Mouse (Mus musculus): Measurements from ENCODE around the gene Gm10944. TPM values are rescaled to one million over a fixed set of nuclear protein-coding genes. Genes with fewer than 3 reads are reported as not detected.

Gm10944 gene
- polyA plus RNA-seq (2014; fragmentation: Nextera tagmentation; extraction: Ambion mirVana), result not detected in 2 replicates

- no peak within 1 kb of the TSS for H3K9ac ChIP-seq (replicated peaks; ENCODE audit: low read length)
- WGBS, result 98% methylated on average over 1 of the region's 1 CpGs
- ATAC-seq (ENCODE audit: low FRiP score, low TSS enrichment), result no peak
These were observed at the start of gene Gm10944 for GRCm38 (mm10) chr10:10681048-10681447. TSS of gene Gm10944 (plus strand) at chr10:10681348.

DNA sequence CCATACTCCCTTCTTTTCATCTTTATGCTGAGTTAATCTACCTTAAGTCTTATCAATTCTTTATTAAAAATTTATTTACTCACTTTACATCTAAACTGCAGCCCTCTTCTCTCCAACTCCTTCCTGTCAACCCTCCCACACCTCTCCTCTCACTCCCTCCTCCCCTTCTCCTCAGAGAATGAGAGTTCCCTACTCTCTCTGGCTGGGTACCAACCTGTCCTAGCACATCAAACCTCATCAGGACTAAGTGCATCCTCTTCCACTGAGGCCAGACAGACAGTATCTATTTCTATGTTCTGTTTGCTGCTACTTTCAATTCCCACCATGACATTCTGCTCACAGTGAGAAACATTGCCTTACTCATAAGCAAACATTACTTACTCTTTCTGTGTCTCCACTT lies 25.2 kb upstream of the Gm10944 start:
- H3K9me3 ChIP-seq (ENCODE audit: control insufficient read depth, low read length), result no peaks in the 10 kb centered on the region
- H3K27me3 ChIP-seq (ENCODE audit: control insufficient read depth, insufficient read depth, low read length), result no peaks in the 10 kb centered on the region
- H3K36me3 ChIP-seq (ENCODE audit: control insufficient read depth, insufficient read depth, low read length), result no peaks in the 10 kb centered on the region
- H3K4me1 ChIP-seq (ENCODE audit: control insufficient read depth, insufficient read depth, low read length), result no peaks in the 10 kb centered on the region
- no peak overlapping the region for H3K27ac ChIP-seq (replicated peaks; ENCODE audit: low read depth, low read length)
- no peak overlapping the region for H3K4me3 ChIP-seq (replicated peaks; ENCODE audit: low read depth, low read length)
- ATAC-seq (ENCODE audit: low FRiP score, low TSS enrichment) (no peak), DNase-seq (no peak)
- no peak overlapping the region for H3K4me2 ChIP-seq (ENCODE audit: low read length)
- H3K9ac ChIP-seq (replicated peaks; ENCODE audit: low read length), result no peak overlapping the region

More at GRCm38 (mm10) chr10:10681048-10681447, at the start of gene Gm10944:
- H3K4me3 ChIP-seq (replicated peaks; ENCODE audit: low read depth, low read length), result no peak within 1 kb of the TSS
- H3K9me3 ChIP-seq (ENCODE audit: control insufficient read depth, low read length), result no peaks in the 10 kb centered on the region
- H3K4me1 ChIP-seq (ENCODE audit: control insufficient read depth, insufficient read depth, low read length), result no peaks in the 10 kb centered on the region
- no peaks in the 10 kb centered on the region for H3K36me3 ChIP-seq (ENCODE audit: control insufficient read depth, insufficient read depth, low read length)
- no peak within 1 kb of the TSS for H3K4me2 ChIP-seq (ENCODE audit: low read length)
- H3K27ac ChIP-seq (replicated peaks; ENCODE audit: low read depth, low read length), result no peak within 1 kb of the TSS
- H3K27me3 ChIP-seq (ENCODE audit: control insufficient read depth, insufficient read depth, low read length), result no peaks in the 10 kb centered on the region
- DNase-seq, result no peak

- Histone ChIP-seq H3K4me3 (replicated peaks; ENCODE audit: low read depth, low read length) (no peak overlapping the region), H3K9me3 (ENCODE audit: control insufficient read depth, low read length) (no peaks in the 10 kb centered on the region), H3K4me1 (ENCODE audit: control insufficient read depth, insufficient read depth, low read length) (no peaks in the 10 kb centered on the region), H3K27ac (replicated peaks; ENCODE audit: low read depth, low read length) (no peak overlapping the region), H3K36me3 (ENCODE audit: control insufficient read depth, insufficient read depth, low read length) (no peaks in the 10 kb centered on the region), H3K4me2 (ENCODE audit: low read length) (no peak overlapping the region), H3K27me3 (ENCODE audit: control insufficient read depth, insufficient read depth, low read length) (no peaks in the 10 kb centered on the region), H3K9ac (replicated peaks; ENCODE audit: low read length) (no peak overlapping the region)
- WGBS, result 84% methylated on average over 4 of the region's 4 CpGs
- ATAC-seq (ENCODE audit: low FRiP score, low TSS enrichment), result no peak
- no peak for DNase-seq
These were observed 24.5 kb upstream of the Gm10944 start for GRCm38 (mm10) chr10:10656621-10657020.

- Histone ChIP-seq H3K27me3 (ENCODE audit: control insufficient read depth, insufficient read depth, low read length) (no peaks in the 10 kb centered on the region), H3K36me3 (ENCODE audit: control insufficient read depth, insufficient read depth, low read length) (no peaks in the 10 kb centered on the region), H3K4me3 (replicated peaks; ENCODE audit: low read depth, low read length) (no peak overlapping the region), H3K27ac (replicated peaks; ENCODE audit: low read depth, low read length) (no peak overlapping the region), H3K9me3 (ENCODE audit: control insufficient read depth, low read length) (no peaks in the 10 kb centered on the region), H3K4me1 (ENCODE audit: control insufficient read depth, insufficient read depth, low read length) (no peaks in the 10 kb centered on the region), H3K9ac (replicated peaks; ENCODE audit: low read length) (no peak overlapping the region), H3K4me2 (ENCODE audit: low read length) (no peak overlapping the region)
- DNase-seq (no peak), ATAC-seq (ENCODE audit: low FRiP score, low TSS enrichment) (no peak)
- WGBS, result 83% methylated on average over 3 of the region's 3 CpGs
These were observed 22.0 kb upstream of the Gm10944 start for GRCm38 (mm10) chr10:10659161-10659560.

DNA sequence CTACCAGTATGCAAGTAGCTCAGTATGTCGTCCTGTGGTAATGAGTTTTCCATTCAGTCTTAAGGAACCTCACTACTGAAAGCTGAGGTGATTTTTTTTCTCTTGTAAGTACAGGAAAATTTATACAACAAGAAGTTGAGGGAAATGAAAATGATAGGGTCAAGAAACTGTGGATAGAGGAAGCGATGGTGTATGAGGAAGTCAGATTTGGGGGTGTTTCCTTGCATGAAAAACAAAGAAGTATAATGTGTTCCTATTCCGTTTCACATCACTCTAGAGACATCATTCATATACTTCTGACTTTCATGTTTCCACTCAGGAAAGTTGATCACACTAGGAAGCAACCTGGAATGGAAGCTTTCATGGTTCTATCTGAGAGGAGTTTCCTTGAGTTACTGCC lies 21.2 kb upstream of the Gm10944 start:
- no peak for ATAC-seq (ENCODE audit: low FRiP score, low TSS enrichment)
- Histone ChIP-seq H3K4me1 (ENCODE audit: control insufficient read depth, insufficient read depth, low read length) (no peaks in the 10 kb centered on the region), H3K4me3 (replicated peaks; ENCODE audit: low read depth, low read length) (no peak overlapping the region), H3K27me3 (ENCODE audit: control insufficient read depth, insufficient read depth, low read length) (no peaks in the 10 kb centered on the region), H3K9ac (replicated peaks; ENCODE audit: low read length) (no peak overlapping the region), H3K36me3 (ENCODE audit: control insufficient read depth, insufficient read depth, low read length) (no peaks in the 10 kb centered on the region), H3K9me3 (ENCODE audit: control insufficient read depth, low read length) (no peaks in the 10 kb centered on the region), H3K27ac (replicated peaks; ENCODE audit: low read depth, low read length) (no peak overlapping the region), H3K4me2 (ENCODE audit: low read length) (no peak overlapping the region)
- no peak for DNase-seq
- WGBS, result 74% methylated on average over 3 of the region's 3 CpGs

DNA sequence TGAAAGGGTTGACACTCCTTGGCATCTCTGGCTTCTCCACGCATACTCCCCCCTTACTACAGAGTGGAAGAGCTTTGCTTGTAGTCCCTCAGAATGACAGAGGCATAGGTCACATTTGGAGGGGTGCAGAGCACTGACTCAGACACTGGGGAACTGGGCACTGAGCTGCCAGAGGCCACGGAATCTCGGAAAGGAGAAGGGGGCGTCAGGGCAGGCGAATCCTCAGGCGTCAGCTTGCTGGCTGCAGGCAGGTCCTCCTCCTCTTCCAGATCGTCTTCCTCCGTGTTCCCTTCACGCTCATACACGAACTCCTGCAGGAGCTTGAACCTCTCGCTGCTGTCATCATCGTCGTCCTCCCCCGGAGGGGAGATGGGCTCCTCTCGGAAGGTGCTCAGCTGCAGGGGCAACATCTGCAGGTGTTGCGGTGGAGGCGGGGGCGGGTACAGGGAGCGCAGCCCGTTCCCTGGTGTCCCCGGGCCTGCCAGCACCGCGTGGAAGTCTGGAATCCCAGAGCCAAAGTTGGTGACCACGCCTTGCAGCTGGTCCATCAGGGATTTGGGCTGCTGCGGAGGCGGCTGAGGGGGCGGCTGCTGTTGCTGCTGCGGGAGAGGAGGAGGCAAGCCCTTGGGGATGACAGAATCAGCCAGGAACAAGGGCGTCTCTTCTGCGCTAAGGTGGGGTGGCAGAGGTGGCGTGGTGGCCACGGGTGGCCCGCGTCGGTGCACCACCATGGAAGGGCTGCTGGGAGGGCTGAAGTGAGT lies 7.9 kb downstream of the Gm10944 start:
- no peaks in the 10 kb centered on the region for H3K36me3 ChIP-seq (ENCODE audit: control insufficient read depth, insufficient read depth, low read length)
- WGBS, result 1% methylated on average over 35 of the region's 35 CpGs
- H3K9ac ChIP-seq (replicated peaks; ENCODE audit: low read length), result peak overlapping the region; percentile 69
- H3K4me1 ChIP-seq (ENCODE audit: control insufficient read depth, insufficient read depth, low read length), result peaks cover 13% of the 10 kb centered on the region; the same call in 1 of the 2 replicates
- DNase-seq (peak; percentile 51), ATAC-seq (ENCODE audit: low FRiP score, low TSS enrichment) (peak; percentile 62)
- no peaks in the 10 kb centered on the region for H3K27me3 ChIP-seq (ENCODE audit: control insufficient read depth, insufficient read depth, low read length)
- peak overlapping the region; percentile 96 for H3K4me2 ChIP-seq (ENCODE audit: low read length)
- H3K27ac ChIP-seq (replicated peaks; ENCODE audit: low read depth, low read length), result no peak overlapping the region
- no peaks in the 10 kb centered on the region for H3K9me3 ChIP-seq (ENCODE audit: control insufficient read depth, low read length)
- peak overlapping the region; percentile 50 for H3K4me3 ChIP-seq (replicated peaks; ENCODE audit: low read depth, low read length)

GRCm38 (mm10) chr10:10689668-10690223 lies 8.6 kb downstream of the Gm10944 start:
- H3K27ac ChIP-seq (replicated peaks; ENCODE audit: low read depth, low read length), result no peak overlapping the region
- H3K9ac ChIP-seq (replicated peaks; ENCODE audit: low read length), result peak overlapping the region; percentile 69
- H3K9me3 ChIP-seq (ENCODE audit: control insufficient read depth, low read length), result no peaks in the 10 kb centered on the region
- peak overlapping the region; percentile 50 for H3K4me3 ChIP-seq (replicated peaks; ENCODE audit: low read depth, low read length)
- peak; percentile 29 for DNase-seq
- no peaks in the 10 kb centered on the region for H3K27me3 ChIP-seq (ENCODE audit: control insufficient read depth, insufficient read depth, low read length)
- H3K4me2 ChIP-seq (ENCODE audit: low read length), result peak overlapping the region; percentile 96
- WGBS, result 13% methylated on average over 11 of the region's 11 CpGs
- ATAC-seq (ENCODE audit: low FRiP score, low TSS enrichment), result peak; percentile 23; the same call in 1 of the 2 replicates
- peaks cover 13% of the 10 kb centered on the region; the same call in 1 of the 2 replicates for H3K4me1 ChIP-seq (ENCODE audit: control insufficient read depth, insufficient read depth, low read length)
- no peaks in the 10 kb centered on the region for H3K36me3 ChIP-seq (ENCODE audit: control insufficient read depth, insufficient read depth, low read length)

DNA sequence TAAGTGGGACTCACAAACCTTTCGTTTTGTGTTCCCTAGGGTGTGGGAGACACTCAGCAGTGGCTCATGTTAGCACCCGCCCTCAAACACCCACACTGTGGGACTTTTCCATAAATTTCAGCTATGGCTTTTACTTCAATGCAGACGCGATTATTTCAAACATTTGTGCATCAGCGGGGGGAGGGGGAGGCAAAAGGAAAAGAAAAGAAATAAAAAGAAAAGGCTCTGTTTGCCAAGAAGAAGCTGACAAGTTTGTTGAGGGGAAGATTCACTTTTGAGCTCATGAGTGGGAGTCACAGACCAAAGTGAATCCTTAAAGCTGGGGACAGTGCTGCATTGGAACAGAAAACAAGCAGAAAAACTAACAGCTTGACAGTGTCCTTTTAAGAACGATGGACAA lies 16.3 kb downstream of the Gm10944 start:
- Histone ChIP-seq H3K36me3 (ENCODE audit: control insufficient read depth, insufficient read depth, low read length) (no peaks in the 10 kb centered on the region), H3K4me1 (ENCODE audit: control insufficient read depth, insufficient read depth, low read length) (no peaks in the 10 kb centered on the region), H3K4me3 (replicated peaks; ENCODE audit: low read depth, low read length) (no peak overlapping the region), H3K9ac (replicated peaks; ENCODE audit: low read length) (no peak overlapping the region), H3K27ac (replicated peaks; ENCODE audit: low read depth, low read length) (no peak overlapping the region), H3K27me3 (ENCODE audit: control insufficient read depth, insufficient read depth, low read length) (no peaks in the 10 kb centered on the region), H3K4me2 (ENCODE audit: low read length) (no peak overlapping the region), H3K9me3 (ENCODE audit: control insufficient read depth, low read length) (no peaks in the 10 kb centered on the region)
- 81% methylated on average over 6 of the region's 6 CpGs for WGBS
- no peak for DNase-seq
- ATAC-seq (ENCODE audit: low FRiP score, low TSS enrichment), result no peak

GRCm38 (mm10) chr10:10700903-10701302 lies 19.8 kb downstream of the Gm10944 start:
- H3K9me3 ChIP-seq (ENCODE audit: control insufficient read depth, low read length), result no peaks in the 10 kb centered on the region
- H3K27me3 ChIP-seq (ENCODE audit: control insufficient read depth, insufficient read depth, low read length), result no peaks in the 10 kb centered on the region
- DNase-seq, result no peak
- WGBS, result 51% methylated on average over 1 of the region's 1 CpGs
- H3K4me2 ChIP-seq (ENCODE audit: low read length), result no peak overlapping the region
- no peak overlapping the region for H3K9ac ChIP-seq (replicated peaks; ENCODE audit: low read length)
- ATAC-seq (ENCODE audit: low FRiP score, low TSS enrichment), result no peak
- no peaks in the 10 kb centered on the region for H3K36me3 ChIP-seq (ENCODE audit: control insufficient read depth, insufficient read depth, low read length)
- H3K4me1 ChIP-seq (ENCODE audit: control insufficient read depth, insufficient read depth, low read length), result no peaks in the 10 kb centered on the region
- H3K4me3 ChIP-seq (replicated peaks; ENCODE audit: low read depth, low read length), result no peak overlapping the region
- no peak overlapping the region for H3K27ac ChIP-seq (replicated peaks; ENCODE audit: low read depth, low read length)
